Mouse (Mus musculus): Measurements from ENCODE around the gene Chchd1. TPM values are rescaled to one million over a fixed set of nuclear protein-coding genes. Genes with fewer than 3 reads are reported as not detected.

Gene Chchd1
- total RNA-seq, 2 experiments from 2014 or later, result 53.4 to 56.9 TPM

- no peak for TF ChIP-seq CTCF (conservative IDR thresholded peaks at IDR 0.05)
- DNase-seq (ENCODE audit: low spot score in 2 of 2), result no peak
- Histone ChIP-seq H3K27ac (no peak overlapping the region), H3K4me3 (no peak overlapping the region)
Measured at GRCm38 (mm10) chr14:20718443-20718842, 15.6 kb downstream of the Chchd1 start.

- H3K4me3 ChIP-seq, result no peak overlapping the region
- no peak for DNase-seq (ENCODE audit: low spot score in 2 of 2)
- no peak overlapping the region for H3K27ac ChIP-seq
- TF ChIP-seq CTCF (conservative IDR thresholded peaks at IDR 0.05), result no peak
Measured at GRCm38 (mm10) chr14:20719767-20720166, 17.0 kb downstream of the Chchd1 start.

- H3K4me3 ChIP-seq, result no peak overlapping the region
- no peak for TF ChIP-seq CTCF (conservative IDR thresholded peaks at IDR 0.05)
- DNase-seq (ENCODE audit: low spot score in 2 of 2), result no peak
- no peak overlapping the region for H3K27ac ChIP-seq
Measured at GRCm38 (mm10) chr14:20721371-20721770, 18.6 kb downstream of the Chchd1 start.

GRCm38 (mm10) chr14:20723006-20723405, 20.2 kb downstream of the Chchd1 start:
- Histone ChIP-seq H3K27ac (no peak overlapping the region), H3K4me3 (no peak overlapping the region)
- no peak for DNase-seq (ENCODE audit: low spot score in 2 of 2)
- TF ChIP-seq CTCF (conservative IDR thresholded peaks at IDR 0.05), result no peak

GRCm38 (mm10) chr14:20724043-20724442, 21.2 kb downstream of the Chchd1 start:
- peak; percentile 94 for TF ChIP-seq CTCF (conservative IDR thresholded peaks at IDR 0.05)

GRCm38 (mm10) chr14:20725660-20726339, 23.0 kb downstream of the Chchd1 start:
- H3K4me3 ChIP-seq, result no peak overlapping the region
- TF ChIP-seq CTCF (conservative IDR thresholded peaks at IDR 0.05), result no peak
- H3K27ac ChIP-seq, result no peak overlapping the region
- no peak for DNase-seq (ENCODE audit: low spot score in 2 of 2)

More at GRCm38 (mm10) chr14:20724043-20724442, 21.2 kb downstream of the Chchd1 start:
- H3K27ac ChIP-seq, result no peak overlapping the region
- DNase-seq (ENCODE audit: low spot score in 2 of 2), result peak; percentile 64 to 81
- no peak overlapping the region for H3K4me3 ChIP-seq

GRCm38 (mm10) chr14:20729871-20730270, 27.1 kb downstream of the Chchd1 start:
- TF ChIP-seq CTCF (conservative IDR thresholded peaks at IDR 0.05), result no peak
- H3K4me3 ChIP-seq, result no peak overlapping the region
- DNase-seq (ENCODE audit: low spot score in 2 of 2), result no peak
- H3K27ac ChIP-seq, result no peak overlapping the region

- Histone ChIP-seq H3K4me3 (no peak overlapping the region), H3K27ac (no peak overlapping the region)
- no peak for DNase-seq (ENCODE audit: low spot score in 2 of 2)
- TF ChIP-seq CTCF (conservative IDR thresholded peaks at IDR 0.05), result no peak
Measured at GRCm38 (mm10) chr14:20730853-20731602, 28.2 kb downstream of the Chchd1 start.

GRCm38 (mm10) chr14:20733041-20733951, 30.5 kb downstream of the Chchd1 start:
- H3K4me3 ChIP-seq, result peak overlapping the region; percentile 82
- DNase-seq (ENCODE audit: low spot score in 2 of 2), result no peak
- peak overlapping the region; percentile 97 for H3K27ac ChIP-seq
- TF ChIP-seq CTCF (conservative IDR thresholded peaks at IDR 0.05), result no peak

- H3K27ac ChIP-seq, result peak within 1 kb of the TSS; percentile 97
- peak within 1 kb of the TSS; percentile 82 for H3K4me3 ChIP-seq
- peak; percentile 52 for TF ChIP-seq CTCF (conservative IDR thresholded peaks at IDR 0.05)
- DNase-seq (ENCODE audit: low spot score in 2 of 2), result peak; percentile 71 to 82
Measured at GRCm38 (mm10) chr14:20733952-20734774, 31.4 kb downstream of the Chchd1 start, which contains the start of gene Ndst2. Gene Ndst2, minus strand, starts transcription at chr14:20734562.

- no peak for TF ChIP-seq CTCF (conservative IDR thresholded peaks at IDR 0.05)
- Histone ChIP-seq H3K4me3 (peak overlapping the region; percentile 82), H3K27ac (peak overlapping the region; percentile 97; the same call in 1 of the 2 replicates)
- DNase-seq (ENCODE audit: low spot score in 2 of 2), result no peak
Measured at GRCm38 (mm10) chr14:20735052-20735451, 32.2 kb downstream of the Chchd1 start.

GRCm38 (mm10) chr14:20735892-20736390, 33.1 kb downstream of the Chchd1 start:
- Histone ChIP-seq H3K4me3 (no peak overlapping the region), H3K27ac (no peak overlapping the region)
- DNase-seq (ENCODE audit: low spot score in 2 of 2), result no peak
- TF ChIP-seq CTCF (conservative IDR thresholded peaks at IDR 0.05), result no peak
